Comparison of ENCODE assay signal across 14 mouse cellular contexts in the genomic region with DNA sequence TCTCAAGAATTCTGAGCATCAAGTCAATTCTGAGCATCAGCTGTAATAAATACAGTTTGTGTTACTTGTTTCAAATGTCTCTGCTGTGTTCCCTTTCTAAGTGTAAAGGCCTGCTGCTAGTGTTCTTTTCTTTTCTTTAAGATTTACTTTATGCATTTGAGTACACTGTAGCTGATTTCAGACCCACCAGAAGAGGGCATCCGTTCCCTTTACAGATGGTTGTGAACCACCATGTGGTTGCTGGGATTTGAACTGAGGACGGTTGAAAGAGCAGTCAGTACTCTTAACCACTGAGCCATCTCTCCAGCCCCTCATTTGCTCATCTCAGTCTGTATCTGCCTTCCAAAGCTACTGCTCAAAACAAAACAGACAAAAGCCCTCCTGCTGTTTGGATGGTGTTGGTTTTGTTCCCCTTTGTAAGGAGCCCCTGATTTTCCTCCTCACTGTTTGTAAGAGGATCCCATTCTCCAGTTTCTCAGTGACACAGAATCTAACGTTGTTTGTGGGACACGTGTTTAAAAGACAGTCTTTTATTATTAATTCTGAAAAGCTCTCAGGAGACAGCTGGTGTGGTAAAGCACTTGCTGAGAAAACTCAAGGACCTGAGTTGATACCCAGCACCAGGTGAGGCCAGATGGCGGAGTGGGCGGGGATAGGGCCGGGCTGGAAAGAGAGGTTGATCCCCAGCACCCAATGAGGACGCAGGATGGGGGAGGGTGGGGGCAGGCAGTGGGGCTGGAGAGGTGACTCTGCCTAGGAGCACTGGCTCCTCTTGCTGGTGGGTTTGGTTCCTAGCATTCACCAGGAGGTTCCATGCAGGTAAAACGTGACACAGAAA. TPM values are rescaled to one million over a fixed set of nuclear protein-coding genes. Genes with fewer than 3 reads are reported as not detected.
DNase-seq lines count a peak whose midpoint lies in the region; ATAC-seq and TF ChIP-seq lines count a peak whose summit lies in the region.
"Had no signal": no experiment of that assay in that cellular context is flagged by ENCODE, and none has a peak within 500 bp of the region (broad histone marks: within the 10 kb centered on the region; RNA-seq: fewer than 3 reads in every experiment).

No protein-coding gene starts in this region.

- H3K36me3 ChIP-seq in heart, embryonic 10.5 days = peaks cover 24% of the 10 kb centered on the region
- H3K36me3 ChIP-seq in lung, embryonic 14.5 days (ENCODE audit: insufficient read depth) = peaks cover 24% of the 10 kb centered on the region; the same call in 1 of the 2 replicates

- no peak overlapping the region for H3K4me2 ChIP-seq in lung, embryonic 14.5 days

- peaks cover 13% of the 10 kb centered on the region for H3K4me1 ChIP-seq in heart, embryonic 10.5 days
- no peaks in the 10 kb centered on the region for H3K4me1 ChIP-seq in lung, embryonic 14.5 days (ENCODE audit: insufficient read depth)

- no peaks in the 10 kb centered on the region for H3K27me3 ChIP-seq in heart, embryonic 10.5 days (ENCODE audit: insufficient read depth, poor library complexity, severe bottlenecking)
- no peaks in the 10 kb centered on the region for H3K27me3 ChIP-seq in lung, embryonic 14.5 days (ENCODE audit: insufficient read depth, low read length)

- ATAC-seq in lung, embryonic 14.5 days (ENCODE audit: insufficient read depth) = no peak
- ATAC-seq in cerebellum, adult (ENCODE audit: insufficient number of reproducible peaks, low FRiP score, low TSS enrichment) = no peak

- 54% methylated on average over 9 of the region's 9 CpGs for WGBS in heart, embryonic 10.5 days
- 39% methylated on average over 9 of the region's 9 CpGs for WGBS in lung, embryonic 14.5 days

- peak; percentile 73 for DNase-seq in heart, embryonic 10.5 days (ENCODE audit: low spot score)
- DNase-seq in heart, adult 18-20 months = no peak
- peak; percentile 53 for DNase-seq in lung, embryonic 14.5 days
- DNase-seq in lung, postnatal 25 days (ENCODE audit: low spot score) = no peak
- DNase-seq in NIH3T3 (ENCODE audit: low read depth) = peak; percentile 41
- peak; percentile 67 for DNase-seq in retina, embryonic 14.5 days (ENCODE audit: low spot score)
- no peak for DNase-seq in thymus, postnatal 36 days
- DNase-seq: adrenal gland, postnatal 14 days; cerebellum, adult 18-20 months; kidney, adult 18-20 months; layer of hippocampus, adult 9-11 months; liver; right cerebral cortex, adult 18-20 months had no signal

- 0 out of 2 replicates have a peak, but pooled peaks have one; percentile 32 for TF ChIP-seq CTCF in lung, embryonic 14.5 days (IDR thresholded peaks at IDR 0.05; ENCODE audit: low read depth)

- no peak overlapping the region for H3K9ac ChIP-seq in lung, embryonic 14.5 days

- H3K4me3 ChIP-seq in heart, embryonic 10.5 days = no peak overlapping the region
- no peak overlapping the region for H3K4me3 ChIP-seq in lung, embryonic 14.5 days (ENCODE audit: low read depth, low read length)

- no peaks in the 10 kb centered on the region for H3K9me3 ChIP-seq in heart, embryonic 10.5 days
- no peaks in the 10 kb centered on the region for H3K9me3 ChIP-seq in lung, embryonic 14.5 days (ENCODE audit: low read depth, low read length)

- no peak overlapping the region for H3K27ac ChIP-seq in heart, embryonic 10.5 days
- no peak overlapping the region for H3K27ac ChIP-seq in lung, embryonic 14.5 days (ENCODE audit: low read depth)

RNA-seq across cellular contexts. Expression of gene Mrps27, which starts 12.1 kb away (rescaled TPM):
- 93.6 and 96.0 TPM in 2 replicates for polyA plus RNA-seq in heart, embryonic 10.5 days (2016; fragmentation: Nextera tagmentation; extraction: Ambion mirVana)
- total RNA-seq in heart, adult 18-20 months (2021) = 10 to 100 TPM; 49.5 to 50.0 TPM
- polyA plus RNA-seq in lung, embryonic 14.5 days (2014; fragmentation: Nextera tagmentation; extraction: Ambion mirVana) = 60.9 and 63.0 TPM in 2 replicates

RNA-seq across cellular contexts. Expression of gene Ptcd2, which starts 12.1 kb away (rescaled TPM):
- polyA plus RNA-seq in heart, embryonic 10.5 days (2016; fragmentation: Nextera tagmentation; extraction: Ambion mirVana) = 57.9 and 60.2 TPM in 2 replicates
- 10 to 100 TPM; 55.4 to 60.7 TPM for total RNA-seq in heart, adult 18-20 months (2021)
- 47.3 and 48.8 TPM in 2 replicates for polyA plus RNA-seq in lung, embryonic 14.5 days (2014; fragmentation: Nextera tagmentation; extraction: Ambion mirVana)

Comparison
In these comparisons a context has a peak if more than half of its experiments do, and no peak if none do; other contexts are left out.
1. DNase-seq: peak in heart, embryonic 10.5 days (single experiment), lung, embryonic 14.5 days (single experiment), NIH3T3 (single experiment) and retina, embryonic 14.5 days (single experiment); none in heart, adult 18-20 months (0 of 2), lung, postnatal 25 days (single experiment) and thymus, postnatal 36 days (0 of 2).